Mouse (Mus musculus) urinary bladder, postnatal 4 days (tissue): ENCODE data around the gene Gm16429.
"Not testable (repeated sequence)": the region's sequence is repeated elsewhere in the genome, so short reads cannot be mapped to it uniquely, and the experiment has no call there.

Source experiments
- DNase-seq, 2 experiments: peaks; one replicate each; pipeline ENCODE4 v3.0.0; 2021 to 2022; ENCODE audit warnings: low spot score in 2 of 2

Gene Gm16429

DNA sequence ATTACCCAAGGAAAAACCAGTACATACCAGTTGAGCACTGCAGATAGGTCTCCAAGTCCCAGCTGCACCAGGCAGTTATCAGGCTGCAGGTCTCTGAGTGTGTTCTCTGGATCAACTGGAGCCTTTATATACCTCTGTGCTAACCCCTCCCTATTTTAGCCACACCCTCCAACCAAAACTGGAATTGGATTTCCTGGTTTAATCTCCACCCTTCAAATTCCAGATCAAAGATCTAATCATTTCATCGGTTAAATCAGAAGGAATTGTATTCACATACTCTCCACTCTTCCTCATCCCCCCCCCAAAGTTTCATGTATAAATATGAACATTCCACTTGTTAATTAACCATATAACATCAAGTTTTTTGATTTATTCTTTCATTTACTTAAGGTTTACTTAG lies at the start of gene Gm16429:
Gene Gm16429 (minus strand): TSS at position 101 of the 400 bp plus-strand sequence.
- DNase-seq = not testable (repeated sequence)
